Mouse (Mus musculus) erythroblast, adult 5-6 weeks (primary cell): Measurements from ENCODE around the gene Tmem184a. TPM values are rescaled to one million over a fixed set of nuclear protein-coding genes. Genes with fewer than 3 reads are reported as not detected.

Source experiments
- ATAC-seq: replicated peaks from 2 replicates; pipeline ENCODE4 v1.8.0; 2016; ENCODE audit warnings: moderate number of reproducible peaks, mild to moderate bottlenecking, moderate TSS enrichment, inconsistent platforms; ENCODE audit not compliant: poor library complexity, low FRiP score, severe bottlenecking
- total RNA-seq, 2 experiments: library from RNA; stranded (forward) in 1 of 2; stranded (reverse) in 1 of 2; fragments of 150-400 nt in 1 of 2; fragments of 200-764, 138-1000 nt in 1 of 2; gene quantifications; 2 replicates each; pipeline versions ENCODE4 v1.2.3 to v1.2.4; 2015 to 2017; ENCODE audit warnings: low replicate concordance in 2 of 2

Tmem184a gene
- total RNA-seq, 2 experiments from 2014 or later: not detected

GRCm38 (mm10) chr5:139815964-139816363, 3.8 kb downstream of the Tmem184a start:
- ATAC-seq: no peak

DNA sequence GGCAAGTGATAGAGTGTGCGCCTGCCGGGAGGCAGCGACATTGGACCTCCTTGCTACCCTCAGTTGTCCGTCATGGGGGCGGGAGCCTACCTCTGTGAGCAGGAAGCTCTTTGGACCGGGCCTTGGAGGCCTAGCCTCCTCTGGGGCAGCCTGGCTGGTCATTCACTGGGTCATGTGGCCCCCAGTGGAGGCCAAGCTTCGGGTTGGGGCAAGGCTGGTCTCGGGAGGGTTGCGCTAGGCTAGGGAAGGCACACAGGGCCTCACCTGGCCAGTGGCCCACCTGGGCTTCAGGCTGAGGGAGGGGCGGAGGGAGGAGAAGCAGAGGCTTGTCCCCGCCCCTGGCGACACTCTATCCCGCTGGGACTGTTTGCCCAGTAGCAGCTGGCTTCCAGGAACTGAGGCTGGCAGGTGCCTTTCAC, 5.7 kb downstream of the Tmem184a start:
- ATAC-seq: no peak

DNA sequence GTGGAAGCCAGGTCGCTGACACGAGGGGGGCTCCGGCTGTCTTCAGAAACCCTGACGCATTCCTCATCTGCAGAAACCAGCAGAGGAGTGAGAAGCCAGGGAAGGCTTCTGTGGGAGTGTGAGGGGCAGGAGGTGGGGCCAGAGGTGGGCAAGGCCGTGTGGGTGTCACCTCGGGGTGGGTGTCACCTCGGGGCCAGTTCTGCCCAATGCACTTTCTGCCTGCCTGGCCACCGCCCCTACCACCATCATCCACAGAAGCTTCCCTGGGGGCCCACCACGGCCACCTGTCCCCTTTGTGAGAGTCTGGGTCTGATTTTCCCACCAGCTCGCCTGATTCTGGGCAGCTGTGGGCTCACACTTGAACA, 6.6 kb downstream of the Tmem184a start:
- no peak for ATAC-seq

DNA sequence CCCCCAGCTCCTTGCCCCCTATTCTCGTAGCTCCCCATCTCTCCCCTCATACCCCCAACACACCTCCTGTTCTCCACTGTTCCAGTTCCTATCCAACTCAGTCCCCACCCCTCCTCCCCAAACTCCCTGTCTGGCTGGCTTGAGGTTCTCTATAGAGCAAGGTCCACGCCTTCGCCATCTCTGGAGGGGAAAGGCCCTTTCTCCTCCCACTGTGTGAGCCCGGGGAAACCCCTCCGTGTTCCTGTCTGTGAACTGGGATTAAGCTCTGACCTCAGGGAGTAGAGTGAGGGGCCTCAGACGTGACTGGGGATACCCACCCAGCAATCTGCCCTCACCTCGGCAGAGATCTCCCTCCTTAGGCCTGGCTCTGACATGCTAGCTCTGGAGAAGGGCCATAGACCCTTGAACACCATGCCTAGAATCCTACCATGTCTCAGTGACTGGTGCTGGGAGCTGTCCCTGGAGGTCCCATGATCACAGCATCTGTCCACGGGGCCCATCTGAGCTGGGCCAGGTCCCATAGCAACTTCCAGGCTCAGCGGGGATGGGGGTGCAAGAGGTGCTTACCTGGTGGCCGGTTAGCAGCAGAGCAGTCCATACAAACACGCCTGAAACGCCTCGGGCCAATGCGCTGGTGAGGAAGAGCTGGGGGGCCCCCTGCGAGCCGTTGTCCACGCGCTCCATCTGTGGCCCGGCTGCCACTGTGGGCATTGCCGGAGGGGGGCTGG, 7.2 kb downstream of the Tmem184a start:
- no peak for ATAC-seq

DNA sequence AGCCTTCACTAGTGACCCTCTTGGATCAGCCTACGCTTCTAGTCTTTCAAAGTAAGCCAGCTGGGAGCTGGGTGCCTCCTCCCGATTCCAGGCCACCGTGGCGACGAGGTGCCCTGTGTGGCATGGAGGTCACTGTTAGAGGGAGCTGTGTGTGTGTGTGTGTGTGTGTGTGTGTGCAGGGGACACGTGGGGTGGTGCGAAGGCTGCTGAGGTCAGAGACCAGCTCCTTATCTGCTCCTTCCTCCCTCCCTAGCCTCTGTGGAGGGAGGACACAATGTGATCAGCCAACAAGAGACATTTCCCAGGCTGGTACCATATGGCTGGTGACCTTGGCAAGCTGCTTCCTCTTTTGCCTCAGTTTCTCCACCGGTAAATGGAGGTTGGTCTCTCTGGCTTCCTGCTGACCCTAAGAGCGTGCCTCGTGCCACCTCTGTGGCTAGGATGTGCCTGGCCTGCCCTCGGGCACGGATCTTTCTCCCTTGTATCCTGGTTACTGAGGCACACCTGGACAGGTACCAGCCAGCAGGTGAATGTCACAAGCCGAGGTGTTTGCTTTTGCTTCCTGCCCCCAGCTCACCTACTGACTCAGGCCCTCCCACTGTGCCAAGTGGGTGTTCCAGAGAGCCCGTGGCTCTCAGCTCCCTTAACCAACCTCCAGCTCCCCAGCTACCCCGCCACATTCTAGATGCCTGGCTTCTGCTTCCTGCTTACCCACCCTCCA, 7.9 kb downstream of the Tmem184a start:
- ATAC-seq: peak; percentile 44

DNA sequence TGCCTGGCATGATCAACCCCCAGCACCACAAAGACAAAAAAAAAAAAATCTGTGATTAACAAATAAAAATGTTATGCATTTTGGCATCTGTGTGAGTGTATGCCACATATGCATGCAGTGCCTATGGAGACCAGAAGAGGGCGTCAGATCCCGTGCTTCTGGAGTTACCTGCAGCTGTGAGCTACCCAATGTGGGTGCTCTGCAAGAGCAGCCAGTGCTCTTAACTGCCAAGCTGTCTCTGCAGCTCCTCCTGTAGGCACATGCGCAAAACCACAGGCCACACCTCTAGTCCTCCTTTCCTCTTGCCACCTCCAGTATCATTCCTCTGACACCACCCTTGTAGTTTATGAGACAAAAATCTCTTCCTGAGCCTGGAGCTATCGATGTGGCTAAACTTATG, 10.3 kb downstream of the Tmem184a start:
- ATAC-seq: peak; percentile 31; the same call in 1 of the 2 replicates

DNA sequence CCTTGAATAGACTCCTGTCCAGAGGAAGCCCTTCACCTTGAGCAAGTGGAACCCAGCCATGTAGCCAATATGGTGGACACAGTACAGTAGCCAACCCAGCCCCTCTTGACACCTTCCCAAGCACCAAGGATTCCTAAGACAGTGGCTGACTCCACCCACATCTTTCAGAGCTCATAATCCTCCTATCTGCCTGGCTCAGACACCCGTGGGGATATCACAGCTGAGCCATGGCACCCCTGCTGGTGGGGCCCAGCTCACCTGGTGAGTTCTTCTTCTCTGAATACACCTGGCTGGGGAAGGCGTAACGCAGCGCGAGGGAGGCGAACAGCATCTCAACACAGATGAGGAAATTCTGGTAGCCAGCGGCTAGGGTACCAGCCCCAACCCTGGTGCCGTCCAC, 13.8 kb downstream of the Tmem184a start:
- peak; percentile 44 for ATAC-seq

DNA sequence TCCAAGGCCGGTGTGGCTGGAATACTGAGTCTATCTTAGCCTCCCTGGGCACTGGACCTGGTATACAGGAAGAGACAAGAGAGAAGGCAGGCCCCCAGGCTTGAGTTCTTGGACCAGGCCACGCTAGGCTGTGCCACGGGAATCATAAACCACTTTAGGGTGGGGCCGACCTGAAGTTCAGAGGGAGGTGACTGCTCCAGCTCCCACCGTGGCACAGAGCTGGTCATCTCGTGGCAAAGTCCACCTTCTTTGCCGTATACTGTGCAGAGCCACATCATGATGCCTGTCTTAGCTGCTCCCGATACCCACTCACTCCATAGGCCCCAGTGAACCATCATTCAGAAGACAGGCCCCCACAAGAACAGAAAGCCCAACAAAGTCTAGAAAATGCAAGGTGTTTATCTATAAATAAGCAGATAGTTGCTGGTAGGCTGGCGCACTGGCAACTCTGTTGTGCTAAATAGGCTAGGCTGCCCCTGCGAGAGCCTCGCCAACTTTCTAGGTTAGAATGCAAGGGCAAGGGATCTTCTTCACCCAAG, 15.1 kb downstream of the Tmem184a start:
- ATAC-seq: peak; percentile 24

DNA sequence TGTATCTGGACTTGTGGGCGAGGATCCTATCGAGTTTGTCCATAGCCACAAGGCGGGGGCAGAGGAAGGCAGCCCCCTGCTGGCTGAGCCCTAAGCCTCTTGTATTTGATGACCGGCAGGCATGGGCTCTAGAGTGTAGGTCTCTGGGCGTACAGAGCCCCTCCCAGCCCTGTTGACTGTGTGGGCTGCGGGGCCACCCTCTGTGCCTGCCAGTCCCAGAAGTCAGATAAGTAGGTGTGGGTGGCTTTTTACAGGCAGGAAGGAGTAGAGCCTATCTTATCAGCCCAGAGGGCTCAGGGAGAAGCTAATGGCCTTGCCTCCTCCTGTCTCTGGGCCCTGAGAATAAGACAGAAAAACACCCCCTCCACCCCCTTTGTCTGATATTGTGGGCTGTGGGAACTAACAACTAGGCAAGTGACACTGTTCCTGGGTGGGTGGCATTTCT, 15.6 kb downstream of the Tmem184a start:
- ATAC-seq: peak; percentile 66

DNA sequence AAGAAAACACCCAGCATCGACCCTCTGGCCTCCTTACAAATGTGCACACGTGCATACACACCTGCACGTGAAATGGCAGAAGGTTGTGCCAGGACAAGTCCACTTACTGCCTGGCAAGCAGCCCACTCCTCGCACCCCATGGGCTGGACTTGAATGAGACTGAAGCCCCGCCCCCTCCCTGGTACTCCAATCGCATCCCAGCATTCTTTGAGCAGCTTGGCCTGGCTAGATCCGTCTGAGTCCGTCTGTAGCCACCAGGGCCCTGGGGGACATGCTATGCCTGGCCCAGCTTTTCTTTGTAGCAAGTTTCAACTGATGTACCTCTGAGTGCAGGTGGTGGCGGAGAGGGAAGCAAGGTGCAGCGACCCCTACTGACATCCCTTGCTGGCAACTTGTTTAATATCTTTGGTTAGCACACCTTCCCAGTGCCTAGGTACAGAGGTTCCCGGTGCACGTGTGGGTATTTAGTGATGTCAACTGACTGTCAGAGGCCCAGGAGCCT, 16.1 kb downstream of the Tmem184a start:
- peak; percentile 57 for ATAC-seq

- ATAC-seq: peak; percentile 36
Measured at GRCm38 (mm10) chr5:139803165-139803564, 16.6 kb downstream of the Tmem184a start.

DNA sequence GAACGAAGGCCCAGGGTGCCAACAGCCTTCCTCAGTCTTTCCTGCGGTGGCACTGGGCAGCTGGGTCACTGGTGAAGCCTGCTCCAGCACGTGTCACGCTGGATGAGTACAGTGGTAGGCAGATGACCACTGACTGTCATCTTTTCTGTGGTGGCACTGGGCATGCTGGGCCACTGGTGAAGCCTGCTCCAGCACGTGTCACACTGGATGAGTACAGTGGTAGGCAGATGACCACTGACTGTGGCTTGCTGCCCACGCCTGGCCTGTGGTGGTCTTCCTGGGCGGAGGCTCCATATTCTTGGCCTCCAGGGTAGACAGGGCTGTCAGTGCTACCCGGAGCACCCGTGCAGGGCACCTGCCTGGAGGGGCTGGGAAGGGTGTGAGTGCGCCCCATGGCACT, 17.8 kb downstream of the Tmem184a start:
- no peak for ATAC-seq

GRCm38 (mm10) chr5:139801231-139801630, 18.5 kb downstream of the Tmem184a start:
- no peak for ATAC-seq

DNA sequence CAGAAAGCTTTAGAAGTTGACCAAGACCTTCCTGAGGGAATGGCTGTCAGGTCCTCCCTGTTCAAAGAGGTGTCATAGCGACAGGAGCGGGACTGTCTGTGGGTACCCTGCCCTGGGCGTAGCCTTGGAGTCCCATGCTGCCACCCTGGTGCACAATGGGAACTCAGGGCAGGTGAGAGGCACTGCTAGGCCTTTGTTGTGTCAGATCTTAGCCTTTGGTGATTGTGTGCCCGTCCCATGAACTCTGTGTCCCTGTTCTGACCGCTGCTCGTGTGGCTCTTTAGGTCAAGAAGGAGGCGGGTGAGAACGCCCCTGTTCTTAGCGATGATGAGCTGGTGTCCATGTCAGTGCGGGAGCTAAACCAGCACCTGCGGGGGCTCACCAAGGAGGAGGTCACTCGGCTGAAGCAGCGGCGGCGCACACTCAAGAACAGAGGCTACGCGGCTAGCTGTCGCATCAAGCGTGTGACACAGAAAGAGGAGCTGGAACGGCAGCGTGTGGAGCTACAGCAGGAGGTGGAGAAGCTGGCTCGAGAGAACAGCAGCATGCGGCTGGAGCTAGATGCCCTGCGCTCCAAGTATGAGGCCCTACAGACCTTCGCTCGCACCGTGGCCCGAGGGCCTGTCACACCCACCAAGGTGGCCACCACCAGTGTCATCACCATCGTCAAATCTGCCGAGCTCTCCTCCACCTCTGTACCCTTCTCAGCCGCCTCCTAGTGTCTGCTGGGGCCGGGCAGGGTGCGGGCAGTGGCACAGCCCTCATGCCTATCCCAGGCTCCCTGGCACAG, 19.7 kb downstream of the Tmem184a start:
- ATAC-seq: no peak

DNA sequence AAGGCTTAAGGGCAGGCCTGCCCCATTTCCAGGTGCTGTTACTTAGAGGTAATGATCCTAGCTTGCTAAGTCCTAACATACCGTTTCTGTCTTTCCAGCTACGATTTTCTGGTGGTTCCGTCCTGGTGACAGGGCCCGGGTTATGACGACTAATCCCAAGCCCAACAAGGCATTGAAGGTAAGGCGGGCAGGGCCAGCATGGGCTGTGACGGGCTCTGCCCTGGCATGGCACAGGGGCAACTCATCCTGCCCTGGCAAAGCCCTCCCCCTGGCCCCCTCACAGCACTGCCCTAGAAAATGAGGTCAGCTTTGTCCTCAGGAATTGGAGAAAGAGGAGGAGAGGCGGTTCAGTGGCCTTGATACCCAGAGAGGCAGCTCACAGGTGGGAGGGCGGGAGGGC, 20.7 kb downstream of the Tmem184a start:
- ATAC-seq: no peak

DNA sequence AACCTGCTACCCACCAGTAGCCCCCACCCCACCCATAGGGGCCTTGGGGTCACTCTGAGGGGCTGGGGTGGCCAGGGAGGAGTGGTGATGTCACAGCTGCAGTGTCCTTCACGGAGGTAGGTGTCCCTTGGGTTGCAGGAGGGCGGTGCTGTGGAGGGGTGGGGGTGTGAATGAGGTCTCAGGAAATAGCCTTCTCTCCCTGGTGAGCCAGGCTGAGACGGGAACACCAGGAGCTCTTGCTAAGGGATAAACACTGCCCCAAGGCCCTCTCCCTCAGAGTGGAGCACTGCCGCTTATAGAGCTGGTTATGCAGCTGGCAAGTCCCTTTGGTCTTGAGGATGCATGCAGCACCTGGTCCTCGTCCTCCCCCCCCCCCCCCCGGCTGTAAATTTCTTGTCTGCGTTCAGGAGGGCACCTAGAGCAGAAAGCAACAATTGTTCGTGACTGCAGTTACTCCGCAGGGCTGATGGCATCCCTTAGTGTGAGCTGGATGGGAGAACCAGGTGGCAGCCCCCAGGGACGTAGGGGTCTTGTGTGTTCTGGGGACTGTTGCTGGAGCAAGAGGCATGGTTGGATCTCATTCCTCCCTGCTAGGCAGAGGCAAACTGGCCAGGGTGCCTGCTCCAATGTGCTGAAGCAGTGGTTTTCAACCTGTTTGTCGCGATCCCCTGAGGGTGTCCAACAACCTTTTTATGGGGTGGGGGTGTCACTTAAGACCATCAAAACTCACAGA, 21.4 kb downstream of the Tmem184a start:
- ATAC-seq: no peak

GRCm38 (mm10) chr5:139797473-139798167, 22.1 kb downstream of the Tmem184a start:
- no peak for ATAC-seq

DNA sequence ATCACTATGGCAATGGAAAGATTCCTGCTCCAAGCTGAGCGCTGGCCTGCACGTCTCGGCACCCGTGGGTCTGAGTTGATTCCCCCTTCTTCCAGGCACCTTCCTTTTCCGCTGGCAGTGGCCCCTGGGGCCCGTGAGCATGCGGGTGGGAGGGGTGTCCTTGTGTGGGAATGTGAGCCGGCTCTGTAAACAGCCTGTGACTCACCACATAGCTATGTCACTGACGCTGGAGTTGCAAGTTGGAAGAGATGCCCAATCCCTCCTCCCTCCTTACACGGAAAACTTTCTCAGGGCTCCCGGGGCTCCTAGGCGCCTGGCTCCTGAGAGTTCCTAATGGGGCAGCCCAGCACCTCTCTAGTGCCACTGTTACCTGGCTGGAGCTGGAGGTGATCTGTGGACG, 22.8 kb downstream of the Tmem184a start:
- ATAC-seq: no peak
